Mouse (Mus musculus): ENCODE data around the gene Kdm5c.

The Kdm5c gene

GRCm38 (mm10) chrX:152306224-152306623 lies 73.4 kb downstream of the Kdm5c start:
- DNase-seq, result no peak

DNA sequence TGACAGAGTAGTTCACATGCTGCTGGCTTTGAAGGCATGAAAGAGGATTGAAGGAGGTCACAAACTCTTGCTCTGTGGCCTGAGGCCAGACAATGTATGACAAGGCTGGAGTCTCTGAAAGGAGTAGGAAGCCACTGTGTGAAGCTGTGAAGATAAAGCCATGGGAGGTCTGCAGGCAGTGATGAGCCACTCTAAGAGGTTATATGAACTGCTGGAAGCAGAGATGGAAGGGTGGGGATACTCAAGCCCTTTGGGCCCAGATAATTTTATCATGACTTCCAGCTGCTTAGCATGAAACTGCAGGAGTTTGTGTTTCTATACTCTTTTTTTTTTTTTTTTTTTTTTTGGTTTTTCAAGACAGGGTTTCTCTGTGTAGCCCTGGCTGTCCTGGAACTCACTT lies 74.6 kb downstream of the Kdm5c start:
- DNase-seq, result no peak

GRCm38 (mm10) chrX:152307942-152308341 lies 75.1 kb downstream of the Kdm5c start:
- DNase-seq, result peak in 1 of 2 experiments; percentile 17

DNA sequence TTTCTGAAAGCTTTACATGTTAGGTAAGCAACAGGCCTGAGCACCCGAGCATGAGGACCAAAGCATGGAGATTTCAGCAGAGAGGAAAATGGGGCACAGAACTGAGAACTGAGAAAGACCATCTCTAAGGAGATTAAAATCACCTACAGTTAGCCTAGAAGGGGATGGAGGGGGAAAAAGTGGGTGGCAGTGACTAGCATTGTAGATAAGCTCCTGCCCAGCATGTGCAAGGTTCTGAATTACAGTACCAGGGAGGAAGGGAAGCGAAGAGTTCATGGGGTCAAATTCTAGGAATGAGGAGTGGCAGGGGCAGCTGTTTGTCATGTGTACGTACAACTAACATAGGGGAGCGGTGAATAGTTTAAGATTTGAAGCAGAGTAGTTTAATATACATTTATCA lies 87.7 kb downstream of the Kdm5c start:
- DNase-seq, result no peak

GRCm38 (mm10) chrX:152322776-152323175 lies 90.0 kb downstream of the Kdm5c start:
- no peak for DNase-seq

DNA sequence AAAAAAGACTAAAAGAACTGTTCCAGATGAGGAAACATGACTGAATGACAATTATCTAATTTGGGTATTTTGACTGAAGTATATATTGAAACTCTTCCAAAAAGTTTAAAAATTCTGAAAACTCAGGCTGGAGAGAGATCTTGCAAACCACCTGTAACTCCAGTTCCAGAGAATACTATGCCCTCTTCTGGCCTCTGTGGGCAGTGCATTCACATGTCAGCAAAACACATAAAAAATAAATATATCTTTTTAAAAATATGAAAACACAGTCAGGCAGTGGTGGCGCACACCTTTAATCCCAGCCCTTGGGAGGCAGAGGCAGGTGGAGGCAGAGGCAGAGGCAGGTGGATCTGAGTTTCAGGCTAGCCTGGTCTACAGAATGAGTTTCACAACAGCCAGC lies 90.8 kb downstream of the Kdm5c start:
- DNase-seq, result peak in 1 of 2 experiments; percentile 10

Data from kidney, postnatal 25 days (tissue).